Mouse (Mus musculus) granulocyte monocyte progenitor cell, adult 5-6 weeks (primary cell): ENCODE data around the gene Syt17. TPM values are rescaled to one million over a fixed set of nuclear protein-coding genes. Genes with fewer than 3 reads are reported as not detected.

Experiments used
- total RNA-seq, 2 experiments: library from RNA; stranded (forward) in 1 of 2; stranded (reverse) in 1 of 2; fragments of 200-712, 200-1000 nt in 1 of 2; fragments of >200 nt in 1 of 2; fragmentation: Nextera tagmentation in 1 of 2; gene quantifications; 2 replicates each; pipeline ENCODE4 v1.2.3; 2014 to 2017

Gene Syt17
- total RNA-seq, 2 experiments from 2014 or later: not detected

Other genes with a start within 250 kb of the Syt17 start
- 64.7 and 70.6 TPM in 2 replicates for gene Smg1, start 204.6 kb downstream of the Syt17 start, total RNA-seq (2014; fragmentation: Nextera tagmentation)
- gene Smg1, start 204.6 kb downstream of the Syt17 start, total RNA-seq (2017): 37.3 and 48.2 TPM in 2 replicates
- 9.0 and 11.3 TPM in 2 replicates for gene Itpripl2, start 43.8 kb upstream of the Syt17 start, total RNA-seq (2014; fragmentation: Nextera tagmentation)
- 18.3 and 21.2 TPM in 2 replicates for gene Itpripl2, start 43.8 kb upstream of the Syt17 start, total RNA-seq (2017)
- gene Coq7, start 85.1 kb upstream of the Syt17 start, total RNA-seq (2014; fragmentation: Nextera tagmentation): 30.7 and 37.8 TPM in 2 replicates
- 20.7 and 31.4 TPM in 2 replicates for gene Coq7, start 85.1 kb upstream of the Syt17 start, total RNA-seq (2017)
- gene Tmc7, start 136.5 kb upstream of the Syt17 start, total RNA-seq (2014; fragmentation: Nextera tagmentation): 0.37 and 0.62 TPM in 2 replicates
- 0.10 TPM in 1 of 2 replicates, not detected in the other for gene Tmc7, start 136.5 kb upstream of the Syt17 start, total RNA-seq (2017)
- gene Tmc5, start 149.1 kb upstream of the Syt17 start, total RNA-seq (2014; fragmentation: Nextera tagmentation): not detected in 2 replicates
- not detected in 2 replicates for gene Tmc5, start 149.1 kb upstream of the Syt17 start, total RNA-seq (2017)